Mouse (Mus musculus) G1E-ER4 (cell line): ENCODE measurements at regions not wholly inside any gene's neighbourhood (a gene's known extent, or its start where the extent isn't known, plus 50 kb on each side); places are given as distances from the start of the nearest gene placed in this dataset.

Experiments used
- GATA1 ChIP-seq: IDR thresholded peaks from one replicate; pipeline ENCODE4 v1.8.0; 2012; ENCODE audit warnings: low read length, inconsistent platforms

- TF ChIP-seq GATA1: no peak
These were observed 74.4 kb upstream of the Gpc5 start for GRCm38 (mm10) chr14:115017410-115018153.

- TF ChIP-seq GATA1: no peak
These were observed 64.0 kb upstream of the Gpc5 start for GRCm38 (mm10) chr14:115028011-115028410.

GRCm38 (mm10) chr14:115031734-115032133 lies 60.3 kb upstream of the Gpc5 start:
- no peak for TF ChIP-seq GATA1

- no peak for TF ChIP-seq GATA1
These were observed 58.5 kb upstream of the Gpc5 start for GRCm38 (mm10) chr14:115033375-115033969.

GRCm38 (mm10) chr14:115034718-115035437 lies 57.1 kb upstream of the Gpc5 start:
- no peak for TF ChIP-seq GATA1

GRCm38 (mm10) chr14:115037086-115037793 lies 54.8 kb upstream of the Gpc5 start:
- no peak for TF ChIP-seq GATA1

- no peak for TF ChIP-seq GATA1
These were observed 53.2 kb upstream of the Gpc5 start for GRCm38 (mm10) chr14:115038788-115039187.

- TF ChIP-seq GATA1: no peak
These were observed 52.5 kb upstream of the Gpc5 start for GRCm38 (mm10) chr14:115039524-115039923.

GRCm38 (mm10) chr14:115040091-115040571 lies 51.9 kb upstream of the Gpc5 start:
- TF ChIP-seq GATA1: no peak

GRCm38 (mm10) chr14:115040578-115041206 lies 51.3 kb upstream of the Gpc5 start:
- no peak for TF ChIP-seq GATA1

GRCm38 (mm10) chr14:115041336-115042054 lies 50.5 kb upstream of the Gpc5 start:
- TF ChIP-seq GATA1: no peak

- no peak for TF ChIP-seq GATA1
These were observed 49.9 kb upstream of the Gpc5 start for GRCm38 (mm10) chr14:115042055-115042564.
